Mouse (Mus musculus) cerebellum, adult 2 months (tissue): ENCODE measurements at regions not wholly inside any gene's neighbourhood (a gene's known extent, or its start where the extent isn't known, plus 50 kb on each side); places are given as distances from the start of the nearest gene placed in this dataset.
A peak's percentile ranks its signal among the peaks of the same experiment; 100 is the strongest.

Source experiments
- DNase-seq, 2 experiments: peaks; one replicate each; pipeline ENCODE4 v3.0.0; 2021
- H3K27ac ChIP-seq: fragments of 200-500 bp; 2 replicates; pipeline ENCODE4 v1.5.1; 2012; ENCODE audit warnings: low read length, control low read depth, inconsistent platforms; ENCODE audit not compliant: insufficient read depth
- H3K27me3 ChIP-seq: fragments of 200-500 bp; 2 replicates; pipeline ENCODE4 v1.6.1; 2012; ENCODE audit warnings: inconsistent platforms, mild to moderate bottlenecking, low read length, moderate library complexity; ENCODE audit not compliant: control insufficient read depth, insufficient read depth
- H3K4me1 ChIP-seq: fragments of 200-500 bp; 2 replicates; pipeline ENCODE4 v1.6.1; 2011; ENCODE audit warnings: low read length; ENCODE audit not compliant: control insufficient read depth, insufficient read depth
- H3K4me3 ChIP-seq: fragments of 200-500 bp; replicated peaks from 2 replicates; pipeline ENCODE3; 2011; ENCODE audit warnings: mild to moderate bottlenecking, low read depth, low read length, control low read depth; ENCODE audit not compliant: insufficient read depth
- CTCF ChIP-seq: fragments of 200-500 bp; IDR thresholded peaks from 2 replicates; pipeline ENCODE4 v1.5.1; 2011; ENCODE audit warnings: low read depth, mild to moderate bottlenecking, control low read depth, low read length, moderate library complexity, borderline replicate concordance; ENCODE audit not compliant: insufficient read depth
- POLR2A ChIP-seq: fragments of 200-500 bp; IDR thresholded peaks from 2 replicates; pipeline ENCODE4 v1.6.1; 2011; ENCODE audit warnings: low read length, control low read depth, borderline replicate concordance; ENCODE audit not compliant: insufficient read depth
- WGBS: fragments of 180-500 bp; shearing (Covaris S2); methylation state at CpG from one replicate; pipeline ENCODE4 v1.1.7; 2018; 5-methylcytosine and 5-hydroxymethylcytosine counted together

DNA sequence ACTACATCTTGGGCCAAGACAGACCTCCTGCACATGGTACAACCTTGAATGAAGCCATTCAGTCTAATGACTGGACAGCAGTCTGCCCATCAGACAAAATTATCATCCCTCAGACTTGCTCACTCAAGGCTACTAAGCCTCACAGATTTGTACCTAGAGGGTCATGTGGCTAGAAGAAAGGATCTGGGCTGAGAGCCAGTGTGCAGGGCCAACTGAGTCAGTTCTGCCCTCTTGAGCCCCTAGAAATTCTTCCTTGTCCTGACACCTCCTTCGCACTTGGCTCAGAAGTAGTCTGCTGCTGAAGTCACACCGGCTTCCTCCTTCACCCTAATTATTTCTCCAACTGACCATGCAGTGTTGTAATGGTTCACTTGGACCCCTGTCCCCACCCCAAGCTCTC, 207.5 kb downstream of the Qk start:
- WGBS = 58% methylated on average over 2 of the region's 2 CpGs
- DNase-seq = no peak
- TF ChIP-seq CTCF (no peak), POLR2A (no peak)
- Histone ChIP-seq H3K4me3 (no peak overlapping the region), H3K27ac (no peak overlapping the region), H3K4me1 (no peaks in the 10 kb centered on the region), H3K27me3 (no peaks in the 10 kb centered on the region; the same call in 1 of the 2 replicates)

DNA sequence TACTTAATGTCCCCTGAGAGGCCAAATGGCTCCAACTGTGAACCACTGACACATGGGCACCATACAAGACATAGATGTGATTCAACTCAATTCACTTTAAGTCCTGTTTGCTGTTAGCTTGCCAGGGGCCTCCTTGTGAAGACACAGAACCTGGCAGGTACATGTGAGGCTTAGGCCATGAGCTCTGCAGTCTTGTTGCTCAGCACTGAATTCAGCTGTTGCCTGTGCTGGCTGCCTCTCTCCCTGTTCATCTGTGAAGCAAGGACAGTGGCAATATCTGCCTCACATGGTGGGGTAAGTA, 209.3 kb downstream of the Qk start:
- DNase-seq = no peak
- no peak overlapping the region for H3K27ac ChIP-seq
- no peaks in the 10 kb centered on the region; the same call in 1 of the 2 replicates for H3K4me1 ChIP-seq
- no peaks in the 10 kb centered on the region; the same call in 1 of the 2 replicates for H3K27me3 ChIP-seq
- TF ChIP-seq POLR2A (no peak), CTCF (no peak)
- no peak overlapping the region for H3K4me3 ChIP-seq

DNA sequence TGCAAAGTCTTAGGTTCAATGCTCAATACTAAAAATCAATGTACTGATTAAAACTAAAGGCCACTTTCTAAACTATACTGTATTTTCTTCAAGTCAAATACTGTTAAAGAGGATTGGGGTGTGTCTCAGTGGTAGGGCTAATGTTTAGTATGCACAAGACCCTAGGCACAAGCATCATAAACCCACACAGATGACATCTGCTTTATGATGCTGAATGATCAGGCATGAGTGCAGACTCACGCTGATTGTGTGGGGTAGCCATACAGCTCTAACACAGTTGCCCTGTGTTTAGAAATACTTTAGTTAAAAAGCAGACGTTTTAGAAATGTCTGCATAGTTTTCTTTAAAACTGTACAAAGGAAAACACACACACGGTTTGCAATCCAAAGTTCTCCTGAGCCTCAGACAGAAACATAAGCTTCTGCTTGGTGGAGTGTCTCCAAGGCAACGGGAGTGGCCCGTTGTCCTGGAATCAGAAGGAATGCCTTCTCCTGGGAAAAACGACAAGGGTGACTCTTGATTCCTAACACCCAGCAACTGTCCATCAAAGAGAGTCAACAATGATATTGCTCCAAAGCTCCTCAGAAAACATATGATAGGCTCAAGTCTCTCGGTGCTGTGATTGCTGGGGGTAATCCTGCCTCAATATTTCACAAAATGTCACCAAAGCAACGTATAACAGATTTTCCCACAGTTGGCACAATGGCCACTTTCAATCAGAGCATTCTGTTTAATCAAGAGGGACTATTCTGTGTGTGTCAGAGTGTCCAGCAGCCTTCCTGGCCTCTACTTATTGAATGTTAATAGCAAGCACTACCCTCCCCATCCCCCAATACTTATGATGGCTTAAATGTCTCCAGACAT, 209.9 kb downstream of the Qk start:
- no peak for DNase-seq
- no peak overlapping the region for H3K27ac ChIP-seq
- TF ChIP-seq CTCF (no peak), POLR2A (no peak)
- 33% methylated on average over 8 of the region's 8 CpGs for WGBS
- H3K27me3 ChIP-seq = no peaks in the 10 kb centered on the region; the same call in 1 of the 2 replicates
- no peaks in the 10 kb centered on the region; the same call in 1 of the 2 replicates for H3K4me1 ChIP-seq
- H3K4me3 ChIP-seq = no peak overlapping the region

DNA sequence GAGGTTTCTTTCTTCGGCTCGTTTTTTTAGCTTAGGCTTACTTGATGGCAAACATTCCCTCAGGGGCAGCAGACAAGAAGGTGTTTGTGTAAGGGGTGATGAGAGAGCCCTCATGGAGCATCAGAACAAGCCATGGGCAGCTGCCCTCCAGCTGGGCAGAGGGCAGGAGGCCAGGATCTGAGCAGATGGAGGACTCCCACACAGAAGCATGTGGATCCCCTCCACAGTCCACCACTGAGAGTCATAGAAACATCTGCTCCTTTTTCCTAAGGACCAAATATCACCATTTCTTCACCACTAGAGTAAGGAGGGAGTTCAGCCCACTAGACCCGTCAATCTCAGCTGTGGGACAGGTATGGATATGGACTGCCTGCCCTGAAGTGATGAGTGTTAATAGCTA, 214.4 kb downstream of the Qk start:
- DNase-seq = peak in 1 of 2 experiments; percentile 10
- TF ChIP-seq CTCF (no peak), POLR2A (no peak)

DNA sequence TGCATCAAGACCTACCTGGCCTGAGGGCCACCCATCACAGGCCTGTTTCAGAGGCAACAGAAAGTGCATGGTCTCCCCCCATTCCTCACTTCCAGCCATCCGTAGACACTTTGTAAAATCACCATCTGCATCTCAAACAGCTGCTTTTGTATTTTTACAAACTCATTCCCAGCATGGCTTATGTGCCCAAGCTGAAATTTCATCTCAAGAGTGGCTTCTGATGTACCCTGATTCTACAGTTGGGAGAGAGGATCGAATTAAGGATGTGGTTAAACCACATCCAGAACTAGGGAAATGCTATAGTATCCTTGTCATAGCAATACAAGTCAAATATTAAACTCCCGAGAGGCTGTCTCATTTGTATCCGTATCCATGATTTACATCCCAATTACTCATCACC, 221.5 kb downstream of the Qk start:
- Histone ChIP-seq H3K27me3 (no peaks in the 10 kb centered on the region), H3K4me1 (no peaks in the 10 kb centered on the region), H3K27ac (no peak overlapping the region), H3K4me3 (no peak overlapping the region)
- 71% methylated on average over 4 of the region's 4 CpGs for WGBS
- TF ChIP-seq CTCF (no peak), POLR2A (no peak)
- DNase-seq = no peak

More for the DNA sequence above, 214.4 kb downstream of the Qk start:
- Histone ChIP-seq H3K4me3 (no peak overlapping the region), H3K27me3 (no peaks in the 10 kb centered on the region), H3K27ac (no peak overlapping the region), H3K4me1 (no peaks in the 10 kb centered on the region; the same call in 1 of the 2 replicates)
- whole genome bisulfite sequencing = 21% methylated on average over 3 of the region's 3 CpGs

DNA sequence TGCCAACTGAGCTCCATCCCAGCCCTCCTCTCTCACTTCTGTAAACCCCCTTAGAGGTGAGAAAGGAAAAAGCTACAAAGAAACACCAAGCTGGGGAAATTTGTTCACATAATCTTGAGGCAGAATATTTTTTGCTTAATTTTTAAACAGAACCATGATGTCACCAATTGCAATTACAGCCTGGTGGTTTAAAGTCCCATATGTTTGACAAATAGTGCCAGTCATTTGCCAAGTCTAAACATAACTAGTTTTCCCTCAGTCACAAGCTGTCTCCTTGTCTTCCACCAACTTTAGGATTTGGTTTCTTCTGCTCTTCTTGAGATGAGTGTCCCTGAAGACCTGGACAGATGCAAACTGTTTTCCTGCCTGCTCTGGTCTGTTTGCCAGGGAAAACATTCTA, 222.0 kb downstream of the Qk start:
- H3K4me1 ChIP-seq = no peaks in the 10 kb centered on the region
- H3K27me3 ChIP-seq = no peaks in the 10 kb centered on the region
- H3K4me3 ChIP-seq = no peak overlapping the region
- no peak overlapping the region for H3K27ac ChIP-seq
- TF ChIP-seq CTCF = no peak
- TF ChIP-seq POLR2A = no peak
- no peak for DNase-seq

DNA sequence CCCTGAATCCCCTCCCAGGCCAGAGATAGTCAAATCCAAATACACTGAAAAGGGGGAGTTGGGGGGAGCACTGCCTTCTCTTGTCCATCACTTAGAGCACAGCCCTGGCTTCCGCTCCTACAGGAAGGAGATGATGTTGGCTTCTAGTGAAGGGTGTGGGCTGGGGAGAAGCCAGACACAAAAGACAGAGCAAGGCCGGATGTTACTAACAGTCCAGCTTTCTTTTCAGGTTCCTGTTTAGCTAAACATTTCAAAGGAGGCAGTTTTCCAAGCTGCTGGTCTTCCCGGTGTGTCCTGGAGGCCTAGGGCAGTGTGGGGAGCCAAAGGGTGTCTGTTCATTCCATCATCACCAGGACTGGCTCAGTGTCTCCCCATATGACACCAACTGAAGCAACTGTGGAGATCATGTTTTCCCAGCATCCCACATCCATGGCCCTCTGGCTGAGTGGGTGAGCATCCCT, 223.8 kb downstream of the Qk start:
- TF ChIP-seq CTCF = no peak
- TF ChIP-seq POLR2A = no peak
- no peak for DNase-seq
- H3K4me1 ChIP-seq = no peaks in the 10 kb centered on the region
- 79% methylated on average over 3 of the region's 3 CpGs for WGBS
- H3K4me3 ChIP-seq = no peak overlapping the region
- no peaks in the 10 kb centered on the region for H3K27me3 ChIP-seq
- H3K27ac ChIP-seq = no peak overlapping the region

DNA sequence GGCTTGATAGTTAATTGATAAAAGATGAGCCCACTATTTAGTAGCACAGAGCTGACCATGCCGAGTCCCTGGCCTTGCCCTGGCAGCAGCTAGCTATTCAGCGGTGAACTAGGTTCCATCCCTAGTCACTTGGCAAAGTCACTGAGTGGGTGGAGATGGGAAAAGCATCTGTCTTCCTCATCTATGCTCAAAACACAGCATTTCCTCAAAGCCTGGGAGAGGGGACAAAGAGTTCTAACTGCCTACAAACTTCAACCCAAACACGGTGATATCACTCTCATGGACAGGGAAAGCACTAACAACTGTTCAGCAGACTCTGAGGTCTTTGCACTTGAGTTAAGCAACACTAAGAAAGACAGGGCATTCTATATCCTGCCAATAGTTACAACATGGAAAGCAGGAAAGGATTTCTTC, 225.5 kb downstream of the Qk start:
- no peak overlapping the region for H3K4me3 ChIP-seq
- TF ChIP-seq POLR2A = no peak
- no peak for TF ChIP-seq CTCF
- 22% methylated on average over 3 of the region's 3 CpGs for WGBS
- no peak overlapping the region for H3K27ac ChIP-seq
- no peak for DNase-seq
- no peaks in the 10 kb centered on the region for H3K27me3 ChIP-seq
- no peaks in the 10 kb centered on the region for H3K4me1 ChIP-seq
